Comparison of ENCODE assay signal across 28 mouse cellular contexts in the genomic region with DNA sequence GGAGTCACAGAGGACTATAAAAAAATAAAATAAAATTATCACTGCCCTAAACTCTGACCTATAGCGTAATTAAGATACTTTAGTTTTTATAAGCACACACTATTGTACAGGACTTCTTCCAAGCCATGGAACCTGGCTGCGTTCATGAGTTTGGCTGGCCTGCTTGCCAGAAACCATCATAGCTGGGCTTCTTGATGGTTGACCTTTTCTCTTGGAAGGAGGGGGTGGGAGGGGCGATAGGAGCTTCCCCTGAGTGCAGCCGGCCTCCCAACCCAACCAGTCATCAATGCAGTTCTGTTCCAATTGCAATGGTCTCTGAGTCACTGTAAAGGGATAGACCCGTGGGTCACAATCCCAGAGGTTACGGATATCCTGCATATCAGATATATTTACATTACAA. TPM values are rescaled to one million over a fixed set of nuclear protein-coding genes. Genes with fewer than 3 reads are reported as not detected.
DNase-seq lines count a peak whose midpoint lies in the region.
"Had no signal": no experiment of that assay in that cellular context is flagged by ENCODE, and none has a peak within 500 bp of the region (broad histone marks: within the 10 kb centered on the region; RNA-seq: fewer than 3 reads in every experiment).

No protein-coding gene starts in this region.

- H3K27ac ChIP-seq in heart, embryonic 10.5 days = no peak overlapping the region
- H3K27ac ChIP-seq in brown adipose tissue, adult 24 weeks (replicated peaks; ENCODE audit: low read depth, low read length) = peak overlapping the region; percentile 75
- H3K27ac ChIP-seq: embryonic facial prominence, embryonic 12.5 days; embryonic facial prominence, embryonic 15.5 days; hindbrain, embryonic 12.5 days; hindbrain, embryonic 15.5 days had no signal

- peaks cover 10% of the 10 kb centered on the region; the same call in 1 of the 2 replicates for H3K9me3 ChIP-seq in heart, embryonic 10.5 days
- H3K9me3 ChIP-seq: embryonic facial prominence, embryonic 12.5 days; embryonic facial prominence, embryonic 15.5 days; hindbrain, embryonic 15.5 days had no signal

- WGBS in heart, embryonic 10.5 days = 80% methylated on average over 6 of the region's 6 CpGs

- H3K27me3 ChIP-seq in heart, embryonic 10.5 days (ENCODE audit: insufficient read depth, poor library complexity, severe bottlenecking) = 0 out of 2 replicates have a peak, but pooled peaks cover 5% of the 10 kb centered on the region
- H3K27me3 ChIP-seq: hindbrain, embryonic 15.5 days had no signal

- H3K4me1 ChIP-seq in heart, embryonic 10.5 days = peaks cover 44% of the 10 kb centered on the region
- H3K4me1 ChIP-seq in brown adipose tissue, adult 24 weeks (ENCODE audit: control insufficient read depth, insufficient read depth, insufficient read length, low read length) = peaks cover 9% of the 10 kb centered on the region

- H3K4me3 ChIP-seq in heart, embryonic 10.5 days = no peak overlapping the region
- no peak overlapping the region for H3K4me3 ChIP-seq in brown adipose tissue, adult 24 weeks (ENCODE audit: insufficient read depth, low read depth, low read length)
- H3K4me3 ChIP-seq: embryonic facial prominence, embryonic 12.5 days; embryonic facial prominence, embryonic 15.5 days; heart, adult 2 months; hindbrain, embryonic 12.5 days; hindbrain, embryonic 15.5 days had no signal

- peak; percentile 18 for DNase-seq in adrenal gland, postnatal 14 days
- DNase-seq in adrenal gland, postnatal 4 days (ENCODE audit: low spot score in 2 of 2) = no peak
- DNase-seq in heart, adult 11 months = peak; percentile 92
- DNase-seq in heart, embryonic 10.5 days (ENCODE audit: low spot score) = no peak
- peak; percentile 44 for DNase-seq in NIH3T3 (ENCODE audit: low read depth)
- DNase-seq in retina, embryonic 14.5 days (ENCODE audit: low spot score) = no peak
- DNase-seq: adrenal gland, postnatal 25 days; B cell, adult 2 months; cerebellum, adult 11 months; cerebellum, adult 2 months; cerebellum, adult 9-11 months; cerebellum, postnatal 25 days; forebrain, postnatal 0 days; gastrocnemius, postnatal 10 days had no signal

- 0 out of 2 replicates have a peak, but pooled peaks cover 2% of the 10 kb centered on the region for H3K36me3 ChIP-seq in heart, embryonic 10.5 days
- H3K36me3 ChIP-seq: embryonic facial prominence, embryonic 12.5 days; embryonic facial prominence, embryonic 15.5 days; G1E; hindbrain, embryonic 12.5 days; hindbrain, embryonic 15.5 days had no signal

RNA-seq across cellular contexts. Expression of a gene that starts 2.8 kb away (rescaled TPM):
- 0.15 TPM in 1 of 2 replicates, not detected in the other for total RNA-seq in adrenal gland, postnatal 14 days (2021)
- total RNA-seq in adrenal gland, postnatal 4 days (2021) = under 1 TPM; 0.06 to 0.34 TPM
- 0.06 and 0.18 TPM in 2 replicates for polyA plus RNA-seq in heart, embryonic 10.5 days (2016; fragmentation: Nextera tagmentation; extraction: Ambion mirVana)
- 0.50 and 0.79 TPM in 2 replicates for polyA plus RNA-seq in brown adipose tissue, adult 24 weeks (2012; ENCODE audit: insufficient read depth, insufficient read length, missing spikeins)
- total RNA-seq: CH12.LX; common myeloid progenitor, adult 5-6 weeks; G1E had no signal
- polyA plus RNA-seq: embryonic facial prominence, embryonic 15.5 days; G1E; intestine, postnatal 0 days had no signal

RNA-seq across cellular contexts. Expression of a gene that starts 4.0 kb away (rescaled TPM):
- 7.2 and 8.3 TPM in 2 replicates for total RNA-seq in adrenal gland, postnatal 14 days (2021)
- total RNA-seq in adrenal gland, postnatal 4 days (2021) = 1 to 10 TPM; 6.2 to 6.9 TPM
- 14.6 and 20.4 TPM in 2 replicates for polyA plus RNA-seq in heart, embryonic 10.5 days (2016; fragmentation: Nextera tagmentation; extraction: Ambion mirVana)
- 16.1 and 27.3 TPM in 2 replicates for polyA plus RNA-seq in brown adipose tissue, adult 24 weeks (2012; ENCODE audit: insufficient read depth, insufficient read length, missing spikeins)
- total RNA-seq: CH12.LX had no signal
- polyA plus RNA-seq: G1E had no signal

RNA-seq across cellular contexts. Expression of a gene that starts 4.0 kb away (rescaled TPM):
- 4.8 and 5.3 TPM in 2 replicates for total RNA-seq in adrenal gland, postnatal 14 days (2021)
- 1 to 10 TPM; 5.7 TPM for total RNA-seq in adrenal gland, postnatal 4 days (2021)
- 6.6 TPM in 2 replicates for polyA plus RNA-seq in heart, embryonic 10.5 days (2016; fragmentation: Nextera tagmentation; extraction: Ambion mirVana)
- polyA plus RNA-seq in brown adipose tissue, adult 24 weeks (2012; ENCODE audit: insufficient read depth, insufficient read length, missing spikeins) = 12.7 and 13.9 TPM in 2 replicates

RNA-seq across cellular contexts. Expression of a gene that starts 20.0 kb away (rescaled TPM):
- total RNA-seq in adrenal gland, postnatal 14 days (2021) = 0.11 TPM in 1 of 2 replicates, not detected in the other
- under 1 TPM in 1 of 2 experiments, not detected in 1; 0.20 TPM for total RNA-seq in adrenal gland, postnatal 4 days (2021)
- polyA plus RNA-seq in heart, embryonic 10.5 days (2016; fragmentation: Nextera tagmentation; extraction: Ambion mirVana) = 0.05 and 0.23 TPM in 2 replicates
- polyA plus RNA-seq in brown adipose tissue, adult 24 weeks (2012; ENCODE audit: insufficient read depth, insufficient read length, missing spikeins) = 0.36 TPM in 1 of 2 replicates, not detected in the other
- total RNA-seq: adrenal gland, postnatal 25 days; CH12.LX; common myeloid progenitor, adult 5-6 weeks; G1E; heart, adult 2 months; heart, postnatal 25 days; hematopoietic stem cell, adult 5-6 weeks had no signal
- polyA plus RNA-seq: forebrain, embryonic 11.5 days; G1E; heart, embryonic 14.5 days had no signal

Comparison
In these comparisons a context has a peak if more than half of its experiments do, and no peak if none do; other contexts are left out.
1. DNase-seq: peak in adrenal gland, postnatal 14 days (single experiment), heart, adult 11 months (single experiment) and NIH3T3 (single experiment); none in adrenal gland, postnatal 4 days (0 of 2), heart, embryonic 10.5 days (single experiment) and retina, embryonic 14.5 days (single experiment).